Mouse (Mus musculus) liver, embryonic 11.5 days (tissue): Measurements from ENCODE around the gene Tmem200b. TPM values are rescaled to one million over a fixed set of nuclear protein-coding genes. Genes with fewer than 3 reads are reported as not detected.

ENCODE experiments used
- ATAC-seq: fragments of 200-750 bp; cut with Nextera tagmentation; replicated peaks from 2 replicates; pipeline ENCODE4 v1.8.0; 2017; ENCODE audit warnings: moderate number of reproducible peaks, mild to moderate bottlenecking, moderate TSS enrichment, moderate library complexity; ENCODE audit not compliant: low FRiP score
- DNase-seq: peaks from one replicate; pipeline ENCODE4 v3.0.0-alpha.2; 2017; ENCODE audit warnings: low spot score
- H3K27ac ChIP-seq: fragments of 300-500 bp; sonication (generic); 2 replicates; pipeline ENCODE4 v1.5.1; 2014; ENCODE audit warnings: mild to moderate bottlenecking, low read depth, low read length, control low read depth
- H3K27me3 ChIP-seq: fragments of 300-500 bp; sonication (generic); replicated peaks from 2 replicates; pipeline ENCODE4 v1.6.1; 2014; ENCODE audit warnings: low read length, mixed read lengths; ENCODE audit not compliant: control insufficient read depth, insufficient read depth
- H3K36me3 ChIP-seq: fragments of 300-500 bp; sonication (generic); 2 replicates; pipeline ENCODE4 v1.6.1; 2014; ENCODE audit warnings: mild to moderate bottlenecking, low read length, moderate library complexity, mixed read lengths; ENCODE audit not compliant: control insufficient read depth, insufficient read depth
- H3K4me1 ChIP-seq: fragments of 300-500 bp; sonication (generic); replicated peaks from 2 replicates; pipeline ENCODE4 v1.6.1; 2014; ENCODE audit warnings: low read length, mixed read lengths; ENCODE audit not compliant: control insufficient read depth, insufficient read depth
- H3K4me2 ChIP-seq: fragments of 300-500 bp; sonication (generic); 2 replicates; pipeline ENCODE4 v1.6.1; 2014; ENCODE audit warnings: mild to moderate bottlenecking, control low read depth, moderate library complexity
- H3K4me3 ChIP-seq: fragments of 300-500 bp; sonication (generic); 2 replicates; pipeline ENCODE4 v1.5.1; 2014; ENCODE audit warnings: low read depth, low read length, control low read depth
- H3K9ac ChIP-seq: fragments of 300-500 bp; sonication (generic); 2 replicates; pipeline ENCODE4 v1.6.1; 2014; ENCODE audit warnings: low read depth, low read length, control low read depth
- H3K9me3 ChIP-seq: fragments of 300-500 bp; sonication (generic); 2 replicates; pipeline ENCODE4 v1.6.1; 2016; ENCODE audit warnings: low read length, inconsistent platforms, mixed read lengths; ENCODE audit not compliant: control insufficient read depth
- WGBS: fragments of 180-500 bp; shearing (Covaris S2); extraction: QIAGEN DNeasy Blood & Tissue Kit; methylation state at CpG from one replicate; pipeline ENCODE4 v1.1.7; 2014; 5-methylcytosine and 5-hydroxymethylcytosine counted together
- polyA plus RNA-seq: library from polyadenylated mRNA; unstranded; fragments of >200 nt; fragmentation: Nextera tagmentation; extraction: Ambion mirVana; gene quantifications from 2 replicates; pipeline ENCODE4 v1.2.1, GENCODE M21; 2014

Gene Tmem200b
- polyA plus RNA-seq, 1 experiment from 2014 or later: 1.2 TPM

DNA sequence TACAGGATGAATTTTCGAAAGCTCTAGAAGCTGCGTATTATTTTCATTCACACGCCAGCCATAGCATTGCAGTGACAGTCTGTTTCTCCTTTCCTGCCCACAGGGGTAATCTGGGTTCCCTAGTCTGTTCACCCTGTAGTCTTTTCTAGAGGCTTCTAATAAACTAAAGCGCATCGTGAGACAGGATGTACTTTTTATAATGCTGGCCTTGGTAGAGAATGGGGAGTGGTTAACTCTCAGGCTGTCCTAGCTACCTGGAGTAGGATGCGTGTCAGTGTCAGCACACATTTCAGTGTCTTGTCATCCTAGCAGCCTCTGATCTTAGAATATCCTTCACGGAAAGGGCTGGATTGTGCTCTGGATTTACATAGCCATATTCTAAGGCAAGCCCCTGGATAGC lies 40.3 kb upstream of the Tmem200b start:
- ATAC-seq: no peak
- Histone ChIP-seq H3K9me3 (no peaks in the 10 kb centered on the region), H3K27ac (no peak overlapping the region), H3K4me1 (peaks cover 29% of the 10 kb centered on the region), H3K27me3 (no peaks in the 10 kb centered on the region), H3K9ac (no peak overlapping the region), H3K4me2 (no peak overlapping the region), H3K4me3 (no peak overlapping the region), H3K36me3 (peaks cover 10% of the 10 kb centered on the region)
- WGBS: 87% methylated on average over 7 of the region's 7 CpGs
- no peak for DNase-seq

DNA sequence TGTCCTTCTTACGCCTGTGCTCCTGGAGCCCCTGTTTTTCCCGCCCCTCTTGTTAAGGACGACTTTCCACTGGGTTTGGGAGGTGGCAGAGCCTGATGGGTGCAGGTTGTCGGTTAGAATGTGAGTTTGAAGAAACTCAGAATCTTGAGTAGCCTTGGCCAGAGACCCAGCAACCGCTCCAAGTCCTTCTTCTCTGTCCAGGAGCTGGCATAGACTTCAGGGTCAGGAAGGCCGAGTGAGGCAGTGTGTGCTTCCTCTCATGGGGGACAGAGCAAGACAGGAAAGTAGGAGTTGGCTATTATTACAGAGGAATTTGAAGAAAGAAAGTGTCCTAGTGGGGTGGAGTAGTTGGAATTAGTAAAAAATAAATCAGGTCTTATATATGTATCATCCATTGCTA lies 38.0 kb upstream of the Tmem200b start:
- Histone ChIP-seq H3K4me3 (no peak overlapping the region), H3K27me3 (no peaks in the 10 kb centered on the region), H3K4me1 (peaks cover 27% of the 10 kb centered on the region), H3K4me2 (no peak overlapping the region), H3K9me3 (no peaks in the 10 kb centered on the region), H3K9ac (no peak overlapping the region), H3K36me3 (peaks cover 14% of the 10 kb centered on the region), H3K27ac (no peak overlapping the region)
- DNase-seq (no peak), ATAC-seq (no peak)
- 80% methylated on average over 6 of the region's 6 CpGs for WGBS

DNA sequence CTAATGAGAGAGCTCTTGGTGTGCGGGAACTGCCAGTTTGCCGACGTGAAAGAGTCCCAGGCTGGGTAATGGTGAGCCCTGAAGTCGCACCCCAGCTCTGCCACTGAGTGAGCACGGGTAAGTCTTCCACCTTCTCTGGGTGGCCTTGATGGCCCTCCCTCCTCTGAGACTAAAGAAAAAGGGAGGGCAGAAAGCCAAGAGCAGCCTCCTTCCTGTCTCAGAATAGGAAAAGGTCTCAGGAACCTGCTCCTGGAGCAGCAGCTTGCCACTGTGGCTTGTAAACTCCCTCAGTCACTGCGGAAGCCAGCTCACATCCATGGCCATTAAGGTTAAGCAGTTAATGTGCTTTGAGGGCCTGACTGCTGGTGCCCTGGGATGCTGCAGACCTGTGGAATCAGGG lies 36.2 kb upstream of the Tmem200b start:
- no peak for ATAC-seq
- Histone ChIP-seq H3K4me1 (peaks cover 34% of the 10 kb centered on the region), H3K4me2 (no peak overlapping the region), H3K4me3 (no peak overlapping the region), H3K9ac (no peak overlapping the region), H3K9me3 (no peaks in the 10 kb centered on the region), H3K27ac (no peak overlapping the region), H3K27me3 (no peaks in the 10 kb centered on the region), H3K36me3 (peaks cover 14% of the 10 kb centered on the region)
- 84% methylated on average over 6 of the region's 6 CpGs for WGBS
- no peak for DNase-seq

DNA sequence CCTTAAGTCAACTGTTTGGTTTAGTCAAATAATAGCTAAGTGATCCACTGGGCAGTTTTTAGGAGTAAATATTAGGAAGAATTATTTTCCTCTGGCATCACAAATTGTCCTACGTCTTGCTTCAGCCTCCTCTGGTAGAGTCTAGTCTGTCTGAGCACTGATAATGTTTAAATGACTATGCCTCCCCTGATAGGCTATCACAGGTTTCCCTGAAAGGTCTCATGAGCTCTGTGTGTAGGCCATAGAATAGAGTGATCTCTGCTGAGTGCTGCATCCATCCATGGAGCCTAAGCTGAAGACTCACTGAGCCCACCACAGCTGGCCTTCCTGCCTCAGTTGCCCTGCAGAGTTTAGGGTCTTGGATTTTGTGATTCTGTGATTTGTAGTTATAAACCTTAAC lies 33.0 kb upstream of the Tmem200b start:
- peaks cover 23% of the 10 kb centered on the region for H3K4me1 ChIP-seq
- H3K4me2 ChIP-seq: no peak overlapping the region

DNA sequence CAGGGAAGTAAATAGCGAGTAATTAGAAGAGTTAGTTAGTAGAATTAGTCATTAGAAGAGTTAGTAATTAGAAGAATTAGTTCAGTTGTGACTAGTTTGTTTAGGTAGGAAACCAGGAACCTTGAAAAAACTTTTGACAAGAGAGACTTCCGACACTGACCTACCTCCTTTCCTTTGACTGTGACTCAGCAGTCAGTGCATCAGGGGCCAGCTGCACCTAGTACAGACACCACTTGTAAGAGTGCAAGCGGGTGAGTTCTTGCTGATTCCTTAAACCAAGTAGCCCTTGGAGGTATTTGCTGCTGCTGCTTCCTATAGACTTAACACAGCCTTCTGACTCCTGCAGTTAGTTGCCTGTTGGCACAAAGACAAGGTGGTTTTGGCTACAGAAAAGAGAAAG lies 30.9 kb upstream of the Tmem200b start:
- H3K4me3 ChIP-seq: no peak overlapping the region
- DNase-seq (no peak), ATAC-seq (no peak)
- H3K27me3 ChIP-seq: no peaks in the 10 kb centered on the region
- H3K9me3 ChIP-seq: no peaks in the 10 kb centered on the region
- peaks cover 17% of the 10 kb centered on the region for H3K4me1 ChIP-seq
- peaks cover 39% of the 10 kb centered on the region for H3K36me3 ChIP-seq
- WGBS: 75% methylated on average over 3 of the region's 3 CpGs
- no peak overlapping the region for H3K27ac ChIP-seq
- no peak overlapping the region for H3K4me2 ChIP-seq
- H3K9ac ChIP-seq: no peak overlapping the region

More for the DNA sequence above, 33.0 kb upstream of the Tmem200b start:
- WGBS: 27% methylated on average over 1 of the region's 1 CpGs
- H3K36me3 ChIP-seq: peaks cover 32% of the 10 kb centered on the region
- peak; percentile 89 for ATAC-seq
- no peak overlapping the region for H3K9ac ChIP-seq
- no peak for DNase-seq
- no peak overlapping the region for H3K27ac ChIP-seq
- no peaks in the 10 kb centered on the region for H3K27me3 ChIP-seq
- H3K4me3 ChIP-seq: no peak overlapping the region
- no peaks in the 10 kb centered on the region for H3K9me3 ChIP-seq

DNA sequence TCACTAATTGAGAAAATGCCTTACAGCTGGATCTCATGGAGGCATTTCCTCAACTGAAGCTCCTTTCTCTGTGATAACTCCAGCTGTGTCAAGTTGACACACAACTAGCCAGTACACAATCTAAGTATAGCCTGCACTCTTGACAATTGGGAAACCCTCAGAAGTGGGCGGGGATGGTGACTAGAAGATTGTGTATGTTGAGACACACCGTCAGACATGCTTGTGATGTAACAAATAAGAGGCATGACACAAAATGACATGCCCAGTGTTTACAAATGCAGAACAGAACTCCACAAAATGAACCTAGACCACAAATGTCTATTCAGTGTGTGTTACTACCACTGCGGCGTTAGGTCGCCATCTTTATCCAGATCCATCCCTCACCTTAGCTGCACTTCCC lies 24.5 kb upstream of the Tmem200b start:
- WGBS: 97% methylated on average over 5 of the region's 5 CpGs
- no peaks in the 10 kb centered on the region for H3K4me1 ChIP-seq
- H3K9me3 ChIP-seq: no peaks in the 10 kb centered on the region
- H3K4me3 ChIP-seq: no peak overlapping the region
- no peak for DNase-seq
- no peak overlapping the region for H3K27ac ChIP-seq
- H3K27me3 ChIP-seq: no peaks in the 10 kb centered on the region
- ATAC-seq: no peak
- no peak overlapping the region for H3K9ac ChIP-seq
- H3K36me3 ChIP-seq: peaks cover 70% of the 10 kb centered on the region
- no peak overlapping the region for H3K4me2 ChIP-seq

DNA sequence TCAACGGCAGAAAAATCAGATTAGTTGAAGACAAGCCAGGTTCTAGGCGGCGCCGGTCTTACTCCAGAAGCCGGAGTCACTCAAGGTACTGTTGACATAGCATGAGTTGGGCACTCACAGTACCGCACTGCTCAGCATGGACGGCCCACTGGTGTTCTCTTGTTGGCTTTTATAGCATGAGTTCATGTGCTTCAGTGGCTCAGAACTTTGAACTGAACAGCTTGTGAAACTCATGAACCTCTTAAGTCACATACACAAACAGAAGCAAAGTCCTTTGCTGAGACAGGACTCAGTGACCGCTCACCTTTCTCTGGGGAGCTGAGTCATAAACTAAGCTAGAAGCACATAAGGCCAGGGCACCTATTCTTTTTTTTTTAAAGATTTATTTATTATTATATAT lies 23.8 kb upstream of the Tmem200b start:
- ATAC-seq (no peak), DNase-seq (no peak)
- H3K9me3 ChIP-seq: no peaks in the 10 kb centered on the region
- no peaks in the 10 kb centered on the region for H3K27me3 ChIP-seq
- no peaks in the 10 kb centered on the region for H3K4me1 ChIP-seq
- no peak overlapping the region for H3K27ac ChIP-seq
- no peak overlapping the region for H3K4me3 ChIP-seq
- WGBS: 96% methylated on average over 8 of the region's 8 CpGs
- peaks cover 67% of the 10 kb centered on the region for H3K36me3 ChIP-seq
- no peak overlapping the region for H3K4me2 ChIP-seq
- no peak overlapping the region for H3K9ac ChIP-seq

DNA sequence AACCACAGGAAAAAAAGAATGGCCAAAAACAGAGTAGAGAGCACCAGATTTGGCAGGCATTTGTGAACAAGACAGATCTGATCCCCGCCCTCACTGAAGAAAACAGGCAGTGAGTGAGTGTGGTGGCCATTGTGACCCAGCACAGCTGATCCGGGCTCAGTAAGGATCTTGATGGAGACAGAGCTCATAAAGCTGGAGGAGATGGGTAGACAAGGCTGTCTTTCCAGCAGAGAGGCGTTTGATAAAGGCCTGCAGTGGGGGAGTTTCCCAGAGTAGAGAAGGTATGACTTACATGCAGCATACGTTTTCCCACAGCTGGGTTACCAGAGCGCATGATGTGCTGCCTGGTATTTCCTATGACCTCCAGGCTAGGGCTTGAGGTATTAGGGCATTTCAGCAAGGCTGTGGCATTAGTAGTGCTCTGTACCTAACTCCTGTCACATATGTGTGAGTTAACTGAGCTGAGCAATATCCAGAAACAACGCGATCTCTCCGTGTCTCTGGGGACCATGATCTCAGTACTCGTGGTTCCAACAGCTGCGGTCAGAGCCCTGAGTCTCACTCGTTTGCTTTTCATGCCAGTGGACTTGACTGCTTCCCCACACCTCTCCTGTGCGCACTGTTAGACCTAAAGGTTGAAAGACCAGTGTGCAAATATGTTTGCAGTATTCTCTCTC lies 22.9 kb upstream of the Tmem200b start:
- Histone ChIP-seq H3K27ac (no peak overlapping the region), H3K9me3 (no peaks in the 10 kb centered on the region), H3K27me3 (no peaks in the 10 kb centered on the region), H3K9ac (no peak overlapping the region), H3K4me1 (no peaks in the 10 kb centered on the region), H3K36me3 (peaks cover 58% of the 10 kb centered on the region), H3K4me3 (no peak overlapping the region), H3K4me2 (no peak overlapping the region)
- DNase-seq (no peak), ATAC-seq (no peak)
- WGBS: 91% methylated on average over 12 of the region's 12 CpGs

DNA sequence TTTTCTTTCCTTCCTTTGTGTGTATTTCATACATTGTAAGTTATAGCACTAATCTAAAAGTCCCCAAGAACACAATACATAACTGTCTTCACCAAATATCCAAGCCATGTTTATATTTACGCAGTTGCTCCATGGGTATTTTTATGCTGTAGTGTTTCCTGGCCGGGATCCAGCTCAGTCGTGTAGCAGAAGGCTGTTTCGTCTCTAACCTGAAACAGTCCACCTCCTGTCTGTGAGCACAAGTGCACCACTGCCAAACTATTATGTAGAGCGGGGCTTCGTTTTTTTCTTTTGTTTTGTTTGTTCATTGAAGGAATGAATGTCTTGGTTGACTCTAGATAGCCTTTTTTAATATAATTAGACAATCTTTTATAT lies 22.4 kb upstream of the Tmem200b start:
- ATAC-seq: no peak
- Histone ChIP-seq H3K4me1 (no peaks in the 10 kb centered on the region), H3K9ac (no peak overlapping the region), H3K36me3 (peaks cover 55% of the 10 kb centered on the region), H3K9me3 (no peaks in the 10 kb centered on the region), H3K4me3 (no peak overlapping the region), H3K27me3 (no peaks in the 10 kb centered on the region), H3K4me2 (no peak overlapping the region), H3K27ac (no peak overlapping the region)
- no peak for DNase-seq
- WGBS: 93% methylated on average over 6 of the region's 6 CpGs
